Mouse (Mus musculus) ZHBTc4 (cell line): ENCODE data around the gene Mrvi1.

ENCODE experiments used
- DNase-seq: peaks from one replicate; pipeline ENCODE4 v3.0.0-alpha.2; 2011; ENCODE audit warnings: low read depth, low spot score

Gene Mrvi1

DNA sequence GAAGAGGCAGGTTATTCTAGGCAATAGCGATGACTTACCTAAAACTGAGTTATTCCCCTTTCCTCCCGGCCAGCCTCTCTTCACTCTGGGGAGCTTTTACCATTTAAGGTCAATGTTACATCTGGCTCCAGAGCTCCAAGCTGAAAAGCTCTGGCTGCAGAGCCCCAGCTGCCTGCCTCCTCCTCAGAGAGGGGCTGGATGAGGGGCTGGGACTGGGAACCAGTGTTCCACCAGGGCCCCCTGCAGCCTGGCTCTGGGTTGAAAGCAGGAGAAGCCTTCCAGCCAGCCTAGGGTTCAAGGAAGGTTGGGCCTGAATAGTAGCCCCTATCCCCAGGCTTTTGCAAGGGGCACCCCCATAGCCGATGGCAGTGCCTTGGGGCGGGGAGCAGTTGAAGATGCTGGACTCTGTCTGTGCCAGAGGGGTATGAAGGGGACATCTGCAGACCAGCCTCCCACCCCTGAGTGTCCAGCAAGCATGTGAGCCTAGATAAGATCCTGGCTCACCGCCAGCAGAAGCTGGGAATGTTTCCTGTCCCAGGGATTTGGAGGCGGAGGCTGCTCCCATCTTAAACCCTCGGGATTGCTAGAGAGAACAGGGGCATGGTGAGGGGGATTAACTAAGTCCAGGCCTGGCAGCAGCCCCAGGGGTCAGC is at the start of gene Mrvi1:
TSS of gene Mrvi1 (minus strand) at position 409 of the 653 bp plus-strand sequence.
- DNase-seq = no peak

DNA sequence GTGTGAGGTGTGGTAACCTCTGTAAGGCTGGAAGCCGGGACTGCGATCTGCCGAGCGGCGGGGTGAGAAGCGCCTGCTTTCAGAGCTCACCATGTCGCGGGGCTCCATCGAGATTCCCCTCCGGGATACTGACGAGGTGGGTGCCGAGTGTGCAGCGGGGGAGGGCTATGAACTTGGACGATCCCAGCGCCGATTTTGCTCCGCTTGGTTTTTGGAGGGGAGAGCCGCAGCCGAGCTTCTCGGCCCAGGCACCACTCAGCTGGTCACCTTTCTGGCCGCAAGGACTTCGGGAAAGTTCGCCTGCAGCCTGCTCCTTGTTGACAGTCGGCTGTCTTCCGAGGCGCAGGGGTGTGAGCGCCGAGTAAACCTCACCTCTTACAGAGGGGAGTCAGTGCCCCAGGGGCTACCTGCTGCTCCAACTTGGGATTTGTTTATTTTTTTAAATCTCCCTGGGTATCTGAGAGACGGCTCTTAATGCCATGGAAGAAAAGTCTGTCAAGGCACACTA is 46.8 kb upstream of the Mrvi1 start:
- DNase-seq = no peak

DNA sequence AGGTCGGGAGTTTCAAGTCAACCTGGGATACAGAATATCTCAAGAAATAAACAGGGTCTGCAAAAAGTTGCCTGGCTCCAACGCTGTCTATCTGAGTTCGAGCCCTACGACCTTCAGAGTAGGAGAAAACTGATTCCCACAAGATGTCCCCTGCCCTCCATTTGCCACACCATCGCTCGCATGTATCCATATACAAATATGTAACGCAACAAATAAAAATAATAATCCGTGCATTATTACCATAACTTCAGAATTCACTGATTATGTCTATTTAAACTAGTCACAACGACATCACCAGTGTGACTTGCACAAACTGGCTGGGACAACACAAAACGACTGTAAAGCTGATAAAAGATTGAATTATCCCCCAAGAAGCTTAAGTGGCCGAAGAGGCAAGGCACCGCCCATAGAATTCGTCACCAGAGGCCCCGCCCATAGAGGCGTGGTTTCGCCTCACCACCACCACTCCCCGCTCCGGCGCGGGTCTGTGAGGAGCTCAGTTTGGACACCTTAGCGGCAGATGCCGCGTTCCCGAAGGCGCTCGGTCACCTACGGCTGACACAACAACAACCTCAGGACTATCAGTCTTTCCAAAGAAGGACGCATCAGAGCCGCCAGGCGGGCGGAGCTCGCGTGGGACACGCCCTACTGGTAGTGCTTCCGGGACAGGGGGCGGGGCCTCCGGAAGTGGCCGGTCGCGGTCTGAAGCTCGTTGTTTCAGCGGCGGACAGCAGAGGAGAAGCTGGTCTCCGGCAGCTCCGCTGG is 46.2 kb upstream of the Mrvi1 start, which contains the start of gene Ctr9:
TSS of gene Ctr9 (plus strand) at position 671 of the 765 bp plus-strand sequence.
- peak; percentile 94 for DNase-seq

DNA sequence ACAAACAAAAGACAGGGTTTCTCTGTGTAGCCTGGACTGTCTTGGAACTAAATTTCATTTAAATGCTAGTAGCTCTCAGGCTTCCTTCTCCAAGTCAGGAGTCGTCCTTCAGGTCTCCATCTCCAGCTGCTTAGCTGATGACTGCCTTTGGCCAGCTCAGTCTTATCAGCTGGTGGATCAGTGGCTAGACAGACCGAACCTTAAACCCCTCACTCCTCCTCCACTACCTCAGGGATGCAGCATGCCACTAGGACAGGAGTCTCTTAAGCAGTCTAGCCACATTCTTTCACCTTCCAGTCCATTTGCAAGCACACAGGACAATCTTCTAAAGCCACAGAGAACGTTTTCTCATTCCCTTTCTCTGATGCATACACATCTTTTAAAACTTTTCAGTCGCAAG is 42.7 kb upstream of the Mrvi1 start:
- DNase-seq = peak; percentile 12

DNA sequence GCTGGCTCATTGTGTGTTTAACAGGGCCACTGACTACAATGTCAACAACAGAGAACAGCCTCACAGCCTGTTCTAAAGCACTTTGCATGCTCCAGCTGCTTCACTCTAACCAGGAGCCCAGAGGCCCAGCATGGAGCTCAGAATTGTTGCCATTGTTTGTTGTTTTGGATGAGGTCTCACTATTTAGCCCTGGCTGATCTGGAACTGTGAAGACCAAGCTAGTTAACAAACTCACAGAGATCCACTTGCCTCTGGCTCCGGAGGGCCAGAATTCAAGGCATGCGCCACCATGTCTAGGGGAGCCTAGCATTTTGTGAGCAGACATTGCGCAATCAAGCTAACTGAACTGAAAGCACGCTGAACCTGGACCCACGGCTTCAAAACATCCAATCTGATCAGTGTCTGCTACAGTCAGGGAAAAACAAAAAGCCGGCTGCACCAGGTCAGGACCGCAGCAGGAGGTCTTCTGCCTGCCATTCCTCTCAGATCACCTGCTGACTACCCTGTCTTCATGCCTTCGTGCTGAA is 41.9 kb upstream of the Mrvi1 start:
- peak; percentile 85 for DNase-seq

DNA sequence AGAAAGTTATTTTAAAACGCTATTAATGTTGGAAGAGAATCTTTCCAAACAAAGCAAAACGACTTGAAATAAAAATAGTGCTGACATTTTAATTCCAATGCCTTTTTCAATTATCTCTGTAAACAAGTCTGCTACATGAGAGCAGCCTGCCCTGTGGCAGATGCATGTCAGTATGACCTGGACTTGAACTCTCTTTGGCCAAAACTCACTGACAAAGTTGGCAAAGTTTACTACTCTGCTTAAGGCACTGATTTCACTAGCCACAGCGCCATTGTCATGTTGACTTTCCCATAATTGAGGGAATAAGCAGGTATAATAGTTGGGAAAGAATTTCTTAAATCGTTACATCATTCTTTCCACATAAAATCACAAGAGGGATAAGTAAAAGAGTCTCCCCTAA is 38.6 kb upstream of the Mrvi1 start:
- DNase-seq = no peak

DNA sequence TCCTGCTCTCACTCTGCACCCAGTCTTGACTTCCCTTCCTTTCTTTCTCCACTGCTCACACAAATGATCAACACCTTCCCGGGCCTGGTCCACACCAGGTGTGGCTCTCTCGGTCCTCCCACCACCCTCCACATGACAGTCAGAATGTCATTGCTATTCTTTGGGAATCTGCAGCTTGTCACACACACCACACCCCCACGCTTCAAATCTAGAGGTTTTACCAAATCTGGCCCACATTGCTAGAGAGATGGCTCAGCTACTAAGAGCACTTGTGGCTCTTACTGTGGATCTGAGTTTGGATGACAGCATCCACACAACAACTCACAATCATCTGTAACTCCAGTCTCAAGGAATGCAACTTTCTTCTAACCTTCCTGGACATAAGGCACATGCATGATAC is 34.7 kb upstream of the Mrvi1 start:
- no peak for DNase-seq

DNA sequence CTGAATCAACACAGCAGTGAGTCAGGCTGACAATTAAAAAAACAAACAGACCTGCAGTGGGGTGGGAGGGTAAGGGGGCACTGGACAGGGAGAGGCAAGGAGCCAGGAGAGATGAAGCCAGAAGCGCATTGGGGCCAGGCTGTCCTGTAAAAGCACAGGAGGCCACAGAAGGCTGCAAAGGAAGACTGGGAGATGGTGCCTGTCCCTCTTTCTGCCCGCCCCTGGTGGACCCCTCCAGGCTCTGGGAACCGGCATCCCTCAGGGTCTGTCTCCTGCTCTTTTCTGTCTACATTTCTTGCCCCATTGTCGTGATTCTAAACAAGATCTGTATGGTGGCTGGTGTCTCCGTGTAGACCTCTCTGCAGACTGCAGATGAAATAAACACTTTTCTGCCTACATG is 33.5 kb upstream of the Mrvi1 start:
- no peak for DNase-seq

DNA sequence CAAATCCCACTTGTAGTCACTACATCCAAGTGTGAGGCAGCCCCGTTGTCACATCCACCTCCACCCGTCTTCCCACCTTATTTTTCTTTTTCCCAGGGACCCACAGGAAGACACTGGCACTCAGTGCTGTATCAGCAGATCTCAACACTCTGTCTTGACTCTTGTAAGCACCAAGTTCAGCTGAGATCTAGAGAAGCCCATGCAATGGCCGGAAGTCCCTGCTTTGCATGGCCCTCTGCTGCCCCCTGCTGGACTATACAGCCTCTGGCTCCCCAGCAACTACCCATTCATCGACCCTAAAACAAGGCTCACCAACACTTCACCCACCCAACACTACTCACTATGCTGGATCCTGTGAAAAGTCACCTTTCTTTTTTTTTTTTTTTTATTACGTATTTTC is 32.6 kb upstream of the Mrvi1 start:
- DNase-seq = peak; percentile 85

DNA sequence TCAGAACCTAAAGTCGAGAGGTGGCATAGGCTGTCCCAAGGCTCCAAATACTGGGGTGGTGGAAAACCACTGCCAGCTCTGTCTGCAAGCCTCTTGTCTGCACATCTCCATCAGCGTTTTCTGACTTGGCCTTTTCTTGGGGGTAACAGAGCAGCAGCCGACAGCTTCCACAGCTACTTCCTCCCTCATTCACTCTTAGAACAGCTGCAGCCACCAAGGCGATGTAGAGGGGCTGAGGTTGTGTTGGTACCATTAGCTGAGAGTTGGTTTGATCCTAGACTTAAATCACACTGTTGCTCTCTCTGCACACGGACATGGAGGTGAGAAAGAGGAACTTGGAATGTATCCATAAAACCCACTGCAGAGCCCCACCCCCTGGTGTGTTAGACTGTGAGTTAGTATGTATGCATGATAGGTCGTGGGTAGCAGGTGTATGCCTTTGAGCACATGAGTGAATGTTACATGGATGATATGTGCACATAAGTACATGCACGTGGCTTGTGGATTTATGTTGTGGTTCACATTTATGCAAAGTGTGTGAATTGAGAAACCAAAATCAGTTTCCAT is 31.9 kb upstream of the Mrvi1 start:
- DNase-seq = no peak

DNA sequence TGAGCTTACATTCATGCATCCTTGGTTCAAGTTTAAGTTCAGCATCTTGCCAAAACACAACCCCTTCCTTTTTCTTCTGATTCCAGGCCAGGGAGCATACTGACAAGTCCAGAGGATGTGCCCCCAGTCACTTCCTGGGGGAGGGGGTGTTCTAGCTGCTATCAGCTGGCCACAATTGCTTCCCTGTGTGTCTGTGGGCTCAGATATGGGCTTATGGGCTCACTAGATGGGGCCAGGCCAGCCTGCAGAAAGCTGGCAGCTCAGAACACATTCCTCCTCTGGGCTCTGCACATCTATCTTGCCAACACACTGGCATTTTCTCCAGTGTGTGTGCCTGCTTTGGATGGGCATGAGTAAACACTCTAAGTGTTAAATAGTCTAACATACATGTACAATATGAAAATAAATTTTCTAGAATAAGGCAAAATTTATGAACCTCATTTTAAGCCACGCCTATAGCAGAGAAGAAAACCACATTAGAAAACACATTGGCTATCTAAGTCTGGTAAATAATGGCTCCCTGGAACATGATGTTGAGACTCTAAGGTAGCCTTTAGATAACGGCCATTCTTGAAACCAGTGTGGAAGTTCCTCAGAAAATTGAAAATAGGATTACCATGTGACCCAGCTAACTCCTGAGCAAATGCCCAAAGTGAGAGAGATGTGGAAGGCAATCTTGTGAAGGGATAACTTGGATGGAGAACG is 22.0 kb upstream of the Mrvi1 start:
- no peak for DNase-seq

DNA sequence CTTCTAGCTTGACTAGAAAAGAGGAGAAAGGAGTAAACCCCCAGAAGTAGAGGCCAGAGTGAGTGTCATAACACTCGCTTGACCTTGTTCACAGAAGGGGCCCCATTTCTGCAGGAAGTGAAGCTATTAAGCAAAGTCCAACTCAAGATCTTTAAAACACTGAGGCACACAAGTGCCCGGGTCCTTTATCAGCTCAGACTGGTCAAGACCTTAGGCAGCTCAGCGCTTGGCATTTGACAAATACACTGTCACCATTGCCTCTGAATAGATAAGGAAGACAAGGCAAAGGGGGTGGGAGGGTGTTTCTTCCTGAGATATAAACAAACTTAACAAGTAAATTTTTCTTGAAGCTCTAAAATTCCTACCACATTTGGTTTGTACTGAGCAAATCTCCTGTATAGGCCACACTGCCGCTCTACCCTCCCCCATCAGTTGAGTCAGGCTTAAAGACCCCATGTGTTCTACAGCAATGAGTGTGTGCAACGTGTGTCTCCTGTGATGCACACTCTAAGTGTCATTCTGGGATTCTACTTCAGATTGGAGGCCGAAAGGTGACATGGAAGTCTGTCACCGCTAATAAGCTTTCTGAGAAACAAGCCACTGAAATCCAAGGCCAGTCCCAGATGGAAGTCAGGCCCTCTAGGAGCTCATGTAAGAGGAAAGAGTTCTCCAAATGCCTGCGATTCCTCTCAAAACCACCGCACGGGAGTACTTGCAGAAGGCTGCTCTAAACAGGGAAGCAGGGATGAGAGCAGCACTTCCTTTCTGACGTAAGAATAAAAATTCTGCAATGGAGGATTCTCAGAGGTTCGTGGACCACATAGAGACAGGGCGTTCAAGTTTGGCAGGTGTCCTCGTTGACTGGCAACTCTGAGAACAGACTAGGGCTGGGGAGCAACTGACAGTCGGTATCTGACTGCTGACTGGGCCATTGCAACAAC is 16.9 kb upstream of the Mrvi1 start:
- no peak for DNase-seq

DNA sequence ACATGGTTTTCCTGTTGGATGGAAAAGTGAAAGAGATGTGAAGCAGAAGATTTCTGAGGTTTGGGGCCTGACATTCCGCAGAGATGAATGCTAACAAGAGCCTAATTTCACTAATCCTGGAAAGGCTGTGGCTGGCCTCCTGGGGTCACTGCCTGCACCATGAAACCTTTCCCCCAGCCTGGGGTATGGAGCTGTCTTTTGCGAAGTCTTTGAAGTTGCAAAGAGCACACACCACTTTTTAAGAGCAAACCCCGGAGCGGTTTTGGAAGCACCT is 8.9 kb upstream of the Mrvi1 start:
- no peak for DNase-seq

DNA sequence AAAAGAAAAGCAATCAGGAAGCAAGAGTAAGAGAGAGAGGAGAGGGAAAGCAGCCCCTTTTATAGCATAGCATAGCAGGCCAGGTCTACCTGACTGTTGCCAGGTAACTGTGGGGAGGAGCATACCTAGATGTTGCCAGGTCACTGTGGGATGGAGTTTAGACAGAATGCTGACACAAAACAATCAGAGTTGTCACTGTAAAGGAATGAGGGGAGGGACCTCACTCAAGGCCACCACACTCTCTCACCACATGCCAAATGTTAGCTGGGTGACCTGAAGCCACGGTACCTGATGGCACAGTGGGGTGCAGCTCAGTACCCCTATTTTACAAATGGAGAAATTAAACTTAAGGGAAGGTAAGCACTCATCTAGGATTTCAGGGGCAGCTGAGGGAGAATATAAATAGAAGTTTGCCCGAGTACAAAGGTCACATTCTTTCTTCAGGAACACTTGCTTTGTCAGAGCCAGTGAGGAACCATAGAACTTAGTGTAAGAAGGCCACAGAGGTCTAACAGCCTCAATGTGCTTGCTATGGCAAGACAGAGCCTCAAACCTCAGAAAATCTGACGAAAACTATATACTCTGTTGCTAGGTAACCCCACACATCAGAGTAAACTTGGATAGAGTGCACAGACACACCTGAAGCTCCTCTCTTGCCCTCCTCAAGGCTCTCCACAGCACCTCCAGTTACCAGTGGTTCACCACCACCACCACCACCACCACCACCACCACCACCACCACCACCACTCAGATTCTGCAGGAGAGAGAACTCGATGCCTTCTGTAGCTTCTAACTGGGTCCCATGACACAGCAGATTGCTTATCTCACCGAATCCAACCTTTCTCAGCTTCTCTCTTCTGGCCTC is 8.3 kb upstream of the Mrvi1 start:
- no peak for DNase-seq

DNA sequence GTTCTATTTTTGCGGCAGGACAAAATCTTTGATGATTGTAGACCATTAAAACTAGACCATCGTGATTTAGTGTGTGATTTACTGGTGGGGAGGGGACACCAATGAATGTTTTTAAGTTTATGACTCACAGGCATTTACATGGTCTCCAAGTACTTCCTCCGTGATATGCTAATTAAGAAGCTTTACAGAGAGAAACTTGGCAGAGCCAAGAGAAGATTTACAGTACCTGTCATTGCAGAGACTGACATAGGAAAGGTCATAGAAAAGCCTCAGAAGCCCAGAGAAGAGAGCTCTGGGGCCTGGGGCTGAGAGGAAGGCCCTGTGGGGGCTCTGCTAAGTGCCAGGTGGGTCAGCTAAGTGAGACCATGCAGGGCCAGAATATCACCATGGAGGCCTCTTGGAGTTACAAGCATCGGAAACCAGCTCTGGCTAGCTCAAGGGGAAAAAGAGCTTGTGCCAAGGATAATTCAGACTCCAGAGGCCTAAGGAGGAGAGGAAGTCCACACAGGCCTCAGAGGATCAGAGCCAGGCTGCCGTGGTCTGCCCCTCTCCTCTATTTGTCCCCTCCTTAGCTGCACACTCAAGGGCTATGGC is 7.1 kb upstream of the Mrvi1 start:
- no peak for DNase-seq

DNA sequence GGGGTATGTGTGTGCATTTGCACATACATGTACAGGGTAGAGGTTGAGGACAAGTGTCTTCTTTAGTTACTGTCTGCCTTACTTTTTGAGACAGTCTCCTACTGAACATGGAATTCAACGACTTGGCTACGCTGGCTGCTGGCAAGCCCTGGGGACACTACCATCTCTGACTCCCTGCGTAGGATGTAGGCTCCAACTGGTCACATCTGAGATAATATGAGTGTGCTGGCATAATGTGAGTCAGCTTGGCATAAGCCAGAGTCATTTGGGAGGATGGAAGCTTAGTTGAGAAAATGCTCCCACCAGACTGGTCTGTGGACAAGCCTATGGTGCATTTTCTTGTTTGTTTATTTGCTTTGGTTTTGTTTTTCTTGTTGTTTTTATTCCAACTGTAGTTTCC is 5.8 kb upstream of the Mrvi1 start:
- DNase-seq = no peak

DNA sequence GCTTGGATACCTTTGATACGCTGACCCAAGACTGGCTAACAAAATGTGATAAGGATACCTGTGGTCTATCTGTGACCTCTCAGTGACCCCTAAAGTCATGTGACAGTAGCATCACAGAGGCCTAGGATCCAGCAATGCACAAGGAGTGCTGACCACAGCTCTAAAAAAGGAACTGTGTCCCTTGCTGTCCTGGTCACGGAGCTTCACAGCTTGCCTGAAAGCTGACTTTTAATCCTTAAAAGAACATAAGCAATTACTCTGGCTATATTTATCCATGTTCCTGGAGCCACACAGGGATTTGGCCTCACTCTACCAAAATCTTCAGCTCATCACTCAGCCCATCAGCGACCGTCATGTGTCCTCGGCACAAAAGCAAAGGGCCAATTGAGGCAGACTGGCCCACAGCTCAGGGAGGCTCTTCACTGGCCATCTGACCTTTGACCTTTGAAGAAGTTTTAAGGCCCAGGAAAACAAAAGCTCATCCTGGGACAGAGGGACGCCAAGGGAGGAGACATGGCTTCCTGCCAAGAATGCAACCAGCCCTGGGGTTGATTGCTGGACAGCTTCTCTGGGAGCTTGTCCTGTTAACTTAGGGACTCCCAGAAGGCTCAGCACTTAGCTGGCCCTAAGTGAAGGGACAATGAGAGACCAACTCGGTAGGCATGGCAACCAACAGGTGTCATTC is 3.5 kb upstream of the Mrvi1 start:
- no peak for DNase-seq

DNA sequence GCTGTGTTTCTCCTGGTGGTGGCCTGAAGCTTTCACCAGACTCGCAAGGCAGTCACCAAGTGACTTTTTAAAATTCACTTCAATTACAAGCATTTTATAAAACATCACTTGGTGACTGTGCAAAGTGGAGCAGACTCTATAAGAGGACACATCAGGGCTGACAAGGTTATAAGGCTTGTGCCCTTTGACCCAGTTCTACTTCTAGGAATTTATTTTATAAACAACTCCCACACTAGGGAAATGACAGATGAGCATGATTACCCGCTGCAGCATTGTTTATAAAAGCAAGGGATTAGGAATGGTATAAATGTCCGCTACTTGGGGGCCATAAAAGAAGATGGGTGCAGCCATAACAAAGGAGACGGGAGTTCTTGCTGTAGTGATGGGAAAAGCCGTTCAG is 1.4 kb upstream of the Mrvi1 start:
- no peak for DNase-seq

DNA sequence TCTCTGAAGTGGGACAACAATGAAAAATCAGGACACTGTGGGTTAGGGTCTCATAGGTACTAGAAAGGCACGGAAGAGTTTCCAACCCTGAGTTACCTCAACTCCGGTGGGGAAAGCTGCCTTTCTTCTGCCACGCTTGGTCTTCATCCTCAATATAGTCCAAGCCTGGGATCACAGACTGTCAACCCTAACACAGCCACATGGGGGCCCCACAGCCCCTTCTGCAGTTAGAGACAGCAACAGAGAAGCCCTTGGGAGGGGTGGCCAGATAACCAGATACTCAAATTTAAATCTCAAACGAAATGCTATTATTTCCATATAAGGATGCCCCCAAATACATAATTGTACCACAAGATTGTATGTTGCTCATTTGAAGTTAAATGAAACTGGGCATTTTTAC is 503 bp upstream of the Mrvi1 start:
- DNase-seq = peak; percentile 42
